Mouse (Mus musculus) kidney, postnatal 0 days (tissue): ENCODE data around the gene Zfp788. TPM values are rescaled to one million over a fixed set of nuclear protein-coding genes. Genes with fewer than 3 reads are reported as not detected.
"Not testable (repeated sequence)": the region's sequence is repeated elsewhere in the genome, so short reads cannot be mapped to it uniquely, and the experiment has no call there.

ENCODE experiments used
- ATAC-seq: fragments of 200-750 bp; cut with Nextera tagmentation; replicated peaks from 2 replicates; pipeline ENCODE4 v1.8.0; 2017; ENCODE audit warnings: low read depth, moderate number of reproducible peaks, moderate TSS enrichment, moderate library complexity; ENCODE audit not compliant: low FRiP score
- DNase-seq: peaks from one replicate; pipeline ENCODE4 v3.0.0-alpha.2; 2016; ENCODE audit warnings: low spot score
- H3K27ac ChIP-seq: fragments of 300-500 bp; sonication (generic); 2 replicates; pipeline ENCODE4 v1.5.1; 2014; ENCODE audit warnings: mild to moderate bottlenecking
- H3K27me3 ChIP-seq: fragments of 300-500 bp; sonication (generic); 2 replicates; pipeline ENCODE4 v1.6.1; 2014; ENCODE audit warnings: low read length, mixed read lengths; ENCODE audit not compliant: insufficient read depth
- H3K36me3 ChIP-seq: fragments of 300-500 bp; sonication (generic); 2 replicates; pipeline ENCODE4 v1.6.1; 2014; ENCODE audit warnings: low read length, mixed read lengths; ENCODE audit not compliant: insufficient read depth
- H3K4me1 ChIP-seq: fragments of 300-500 bp; sonication (generic); replicated peaks from 2 replicates; pipeline ENCODE4 v1.6.1; 2014; ENCODE audit warnings: antibody characterized with exemption, low read length, mixed read lengths; ENCODE audit not compliant: insufficient read depth
- H3K4me2 ChIP-seq: fragments of 300-500 bp; sonication (generic); 2 replicates; pipeline ENCODE4 v1.6.1; 2014; ENCODE audit warnings: mild to moderate bottlenecking, low read length, moderate library complexity, mixed read lengths
- H3K4me3 ChIP-seq: fragments of 300-500 bp; sonication (generic); replicated peaks from 2 replicates; pipeline ENCODE4 v1.5.1; 2014; ENCODE audit warnings: low read depth, low read length
- H3K9ac ChIP-seq: fragments of 300-500 bp; sonication (generic); 2 replicates; pipeline ENCODE4 v1.6.1; 2014; ENCODE audit warnings: low read depth, low read length
- H3K9me3 ChIP-seq: fragments of 300-500 bp; sonication (generic); replicated peaks from 2 replicates; pipeline ENCODE4 v1.6.1; 2016; ENCODE audit warnings: low read length, inconsistent platforms, mixed read lengths
- CTCF ChIP-seq: IDR thresholded peaks from 2 replicates; pipeline ENCODE4 v1.5.1; 2016; ENCODE audit warnings: antibody characterized with exemption, low read depth, mild to moderate bottlenecking, moderate library complexity
- WGBS: fragments of 180-500 bp; shearing (Covaris S2); extraction: QIAGEN DNeasy Blood & Tissue Kit; methylation state at CpG from one replicate; pipeline ENCODE4 v1.1.7; 2014; 5-methylcytosine and 5-hydroxymethylcytosine counted together
- polyA plus RNA-seq: library from polyadenylated mRNA; unstranded; fragments of >200 nt; fragmentation: Nextera tagmentation; extraction: Ambion mirVana; gene quantifications from 2 replicates; pipeline ENCODE4 v1.2.1, GENCODE M21; 2015

The Zfp788 gene
- polyA plus RNA-seq, 1 experiment from 2014 or later: 11.2 TPM

GRCm38 (mm10) chr7:41633221-41633984 is 400 bp downstream of the Zfp788 start:
- DNase-seq: peak; percentile 97

GRCm38 (mm10) chr7:41674326-41674725 is 41.3 kb downstream of the Zfp788 start:
- WGBS: 58% methylated on average over 1 of the region's 1 CpGs
- H3K4me2 ChIP-seq, H3K36me3 ChIP-seq, H3K9me3 ChIP-seq, H3K27ac ChIP-seq, DNase-seq, H3K4me3 ChIP-seq, H3K4me1 ChIP-seq, H3K9ac ChIP-seq, H3K27me3 ChIP-seq, ATAC-seq: not testable (repeated sequence)

More at GRCm38 (mm10) chr7:41633221-41633984, 400 bp downstream of the Zfp788 start:
- Histone ChIP-seq H3K4me3 (peak overlapping the region; percentile 61), H3K4me2 (peak overlapping the region; percentile 60), H3K9ac (peak overlapping the region; percentile 63), H3K36me3 (peaks cover 6% of the 10 kb centered on the region; the same call in 1 of the 2 replicates), H3K4me1 (no peaks in the 10 kb centered on the region), H3K27ac (peak overlapping the region; percentile 89), H3K27me3 (no peaks in the 10 kb centered on the region), H3K9me3 (no peaks in the 10 kb centered on the region)
- under 1% methylated on average over 26 of the region's 26 CpGs for WGBS
- TF ChIP-seq CTCF: no peak
- ATAC-seq: peak; percentile 98

Other genes with a start within 250 kb of the Zfp788 start
- 14.8 and 16.5 TPM in 2 replicates for gene AI987944, start 239.8 kb upstream of the Zfp788 start, polyA plus RNA-seq
- 0.12 and 0.17 TPM in 2 replicates for gene Vmn2r57, start 184.5 kb upstream of the Zfp788 start, polyA plus RNA-seq
- gene Gm20449, start 133.8 kb upstream of the Zfp788 start, polyA plus RNA-seq: not detected in 2 replicates
- 12.3 and 12.4 TPM in 2 replicates for gene AW146154, start 133.3 kb upstream of the Zfp788 start, polyA plus RNA-seq
- 0.09 and 0.30 TPM in 2 replicates for gene Gm6871, start 59.5 kb upstream of the Zfp788 start, polyA plus RNA-seq
- 10.0 and 10.1 TPM in 2 replicates for gene 2610021A01Rik, start 34.0 kb upstream of the Zfp788 start, polyA plus RNA-seq
- not detected in 2 replicates for gene Vmn2r58, start 239.5 kb downstream of the Zfp788 start, polyA plus RNA-seq